Mouse (Mus musculus) spleen, embryonic (tissue): Measurements from ENCODE around the gene Osbpl3.
"Not testable (repeated sequence)": the region's sequence is repeated elsewhere in the genome, so short reads cannot be mapped to it uniquely, and the experiment has no call there.

Experiments
- CTCF ChIA-PET: fragments of 350-600 bp; sonication (Branson Sonifier 250); formaldehyde crosslinking; loops from one replicate; lab custom pipeline; 2022; lab: Charles Lee

Gene Osbpl3

DNA sequence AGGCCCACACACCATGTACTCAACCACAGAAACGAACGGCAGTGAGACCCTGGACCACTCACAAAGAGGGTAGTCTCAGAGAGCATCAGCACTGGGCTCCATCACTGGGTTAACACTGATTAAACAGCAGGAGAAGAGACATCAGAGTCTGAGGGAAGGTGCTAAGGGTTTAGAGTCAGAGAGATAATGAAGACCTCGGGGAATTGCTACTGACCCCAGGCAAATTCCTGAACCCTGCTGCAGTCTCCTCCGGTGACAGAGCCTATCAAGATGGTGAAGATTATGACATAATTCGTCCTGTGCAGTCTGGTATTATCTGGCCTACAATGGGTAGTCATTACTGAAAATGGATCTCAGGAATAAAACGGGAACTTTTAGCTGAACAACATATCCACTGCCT lies 2.4 kb downstream of the Osbpl3 start:
- CTCF ChIA-PET = no interaction called here

DNA sequence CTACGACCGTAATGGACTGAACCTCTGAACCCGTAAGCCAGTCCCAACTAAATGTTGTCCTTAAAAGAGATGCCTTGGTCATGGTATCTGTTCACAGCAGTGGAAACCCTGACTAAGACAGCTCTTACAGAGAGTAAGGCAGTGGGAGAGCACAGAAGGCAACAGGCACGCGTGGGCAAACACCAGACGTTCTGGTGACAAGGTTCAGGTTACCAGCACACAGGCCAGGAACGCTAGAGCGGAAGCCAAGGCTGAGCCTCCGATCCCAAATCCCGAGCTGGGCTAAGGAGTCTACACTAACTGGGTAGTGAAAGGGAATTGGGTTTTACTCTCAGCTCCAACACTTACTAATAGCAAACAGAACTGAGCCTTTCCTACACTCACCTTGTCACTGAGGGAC lies 3.8 kb downstream of the Osbpl3 start:
- CTCF ChIA-PET = no interaction called here

DNA sequence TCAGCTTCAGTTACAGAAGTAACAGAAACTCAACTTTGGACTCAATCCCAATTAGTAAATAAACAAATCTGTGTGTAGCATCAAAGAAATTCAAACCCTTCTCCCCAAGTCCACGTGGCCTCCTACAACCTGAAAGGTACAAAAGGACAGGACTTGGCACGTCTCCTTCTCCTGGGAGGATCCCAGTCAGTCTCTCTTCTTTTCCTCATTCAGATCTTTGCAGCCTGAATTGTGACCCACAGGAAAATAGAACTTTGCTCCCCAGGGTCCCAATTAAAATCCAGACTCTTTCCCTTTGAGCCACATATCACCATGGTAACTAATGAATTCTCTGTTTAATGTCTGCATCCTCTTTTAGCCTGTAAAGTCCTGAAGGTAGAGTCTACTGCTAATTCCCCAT lies 10.4 kb downstream of the Osbpl3 start:
- CTCF ChIA-PET = no interaction called here

DNA sequence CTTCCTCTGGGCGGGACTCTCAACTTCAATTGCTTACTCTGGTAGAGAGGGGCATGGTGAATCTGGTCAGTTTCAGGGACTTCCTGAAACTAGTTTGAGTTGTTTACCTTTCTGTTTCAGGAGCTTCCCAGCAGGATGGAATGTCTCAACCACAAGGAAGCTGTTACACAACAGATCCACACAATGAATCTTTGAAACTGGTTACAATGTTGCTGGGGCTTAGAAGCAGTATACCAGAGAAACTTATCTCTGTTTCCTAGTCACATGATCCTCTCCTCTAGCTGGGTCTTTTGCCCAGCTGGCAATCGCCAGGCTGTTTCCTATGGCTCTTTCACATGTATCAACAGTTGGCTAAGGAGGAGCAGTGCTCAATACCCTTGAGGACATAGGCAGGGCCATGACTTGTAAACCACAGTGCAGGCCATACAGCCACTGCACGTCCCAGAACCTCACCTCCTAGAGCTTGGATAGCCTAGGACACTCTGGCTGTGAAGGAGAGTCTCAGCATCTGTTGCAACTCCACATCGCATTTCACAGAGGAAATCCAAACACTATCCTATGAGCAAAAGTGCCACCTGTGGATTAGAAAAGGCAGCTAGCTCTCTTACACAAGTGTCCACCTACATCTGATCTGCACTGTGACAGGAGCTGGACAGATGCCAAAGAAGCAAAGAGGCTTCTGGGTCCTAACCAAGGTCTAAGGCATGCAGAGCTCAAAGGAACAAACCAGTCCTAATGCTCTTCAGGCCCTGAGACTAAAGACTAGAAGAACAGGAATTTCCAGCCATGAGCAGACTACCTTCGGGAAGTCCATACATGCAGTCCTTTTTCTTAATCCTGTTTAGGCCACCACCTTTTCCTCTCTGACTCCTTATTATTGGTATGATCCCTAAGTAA lies 14.8 kb downstream of the Osbpl3 start:
- CTCF ChIA-PET = no interaction called here

DNA sequence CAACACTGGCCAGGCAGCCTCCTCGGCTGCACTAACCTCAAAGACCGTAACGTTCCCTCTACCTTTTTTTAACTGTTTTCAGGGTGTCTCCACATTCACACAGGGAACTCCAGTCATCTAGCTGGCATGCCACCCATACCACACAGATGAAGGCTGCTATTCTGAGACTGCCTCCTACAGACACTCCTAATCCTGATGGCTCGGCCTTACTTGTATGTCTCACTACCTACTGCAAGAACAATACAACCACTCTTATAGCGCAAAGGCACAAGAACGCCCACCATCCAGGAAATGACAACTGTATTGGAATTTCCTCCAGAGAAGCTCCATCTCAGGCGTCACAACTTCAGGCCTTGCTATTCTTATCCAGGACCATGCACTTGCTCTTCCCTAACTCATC lies 15.8 kb downstream of the Osbpl3 start:
- CTCF ChIA-PET = no interaction called here

DNA sequence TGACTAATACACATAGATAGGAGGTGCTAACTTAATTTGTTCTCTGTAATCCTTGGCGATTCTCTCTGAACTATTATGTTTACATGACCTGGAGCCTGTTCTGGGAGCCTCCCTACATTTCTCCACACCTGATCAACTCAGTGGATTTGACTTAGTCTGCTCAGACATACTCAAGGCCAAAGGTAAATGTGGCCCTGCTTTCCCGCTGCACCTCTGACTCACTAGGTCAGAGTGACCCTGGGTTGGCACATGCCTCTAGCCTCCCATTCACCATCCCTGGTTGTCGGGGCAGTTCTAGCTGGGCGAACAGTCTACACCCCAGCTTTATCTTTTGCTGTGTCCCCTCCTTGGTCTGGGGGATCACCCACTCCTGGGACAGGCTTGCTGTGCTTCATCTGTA lies 17.1 kb downstream of the Osbpl3 start:
- CTCF ChIA-PET = not testable (repeated sequence)

DNA sequence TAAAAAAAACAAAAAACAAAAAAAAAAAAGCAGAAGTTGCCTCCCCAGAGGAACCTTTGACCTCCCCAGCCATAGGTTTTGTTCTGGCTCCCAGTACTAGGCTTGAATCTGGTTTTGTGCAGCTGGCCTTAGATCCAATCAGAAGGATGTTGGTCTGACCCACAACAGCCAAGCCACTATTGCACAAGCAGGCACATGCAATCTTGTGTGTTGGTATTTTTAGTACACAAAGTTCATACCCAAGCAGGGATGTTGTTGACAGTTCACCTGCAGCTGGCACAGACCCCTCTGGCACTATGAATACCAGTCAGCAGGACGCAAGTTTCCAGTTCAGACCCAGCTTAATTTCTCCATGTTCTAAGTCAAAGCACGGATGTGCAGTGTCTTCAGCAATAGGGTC lies 18.2 kb downstream of the Osbpl3 start:
- CTCF ChIA-PET = interaction anchor here (0.7 kb wide), 1 partner anchor 264 kb away, joined by 3 read pairs; no protein-coding TSS in a partner anchor

DNA sequence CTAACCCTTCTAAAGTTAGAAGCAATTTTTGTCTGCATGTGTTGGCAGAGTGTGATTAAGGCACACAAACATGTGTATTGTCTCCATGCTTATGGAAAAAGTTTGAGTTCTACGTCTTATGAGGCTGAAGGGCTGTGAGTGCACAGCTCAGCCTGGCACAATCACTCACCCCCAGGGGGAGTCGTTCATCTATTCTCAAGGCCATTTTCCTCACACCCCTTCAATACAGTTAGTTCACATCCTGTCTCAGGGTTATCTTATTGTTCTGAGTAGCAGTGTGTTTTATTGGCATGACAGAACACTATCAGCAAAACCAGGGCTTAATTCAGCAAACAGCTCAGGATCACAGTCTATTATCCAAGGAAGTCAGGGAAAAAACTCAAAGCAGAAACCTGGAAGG lies 19.3 kb downstream of the Osbpl3 start:
- CTCF ChIA-PET = no interaction called here

DNA sequence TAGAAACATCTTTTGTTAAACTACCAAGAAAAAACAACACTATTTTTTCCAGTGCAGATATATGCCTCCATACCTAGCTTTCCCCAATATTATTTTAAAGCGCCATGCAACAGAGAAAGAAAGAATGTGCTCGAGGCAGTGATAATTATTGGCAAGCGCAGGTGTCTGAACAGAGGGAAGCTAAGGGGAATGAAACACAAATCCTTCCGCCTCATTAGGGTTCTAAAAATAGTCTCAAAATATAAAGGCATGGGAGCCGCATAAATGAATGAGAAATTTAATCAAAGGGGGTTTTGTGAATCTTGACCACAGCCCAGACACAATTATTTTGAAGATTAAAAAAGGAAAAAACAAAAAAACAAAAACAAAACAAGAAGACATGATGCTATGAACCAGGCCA lies 23.5 kb downstream of the Osbpl3 start:
- CTCF ChIA-PET = no interaction called here

DNA sequence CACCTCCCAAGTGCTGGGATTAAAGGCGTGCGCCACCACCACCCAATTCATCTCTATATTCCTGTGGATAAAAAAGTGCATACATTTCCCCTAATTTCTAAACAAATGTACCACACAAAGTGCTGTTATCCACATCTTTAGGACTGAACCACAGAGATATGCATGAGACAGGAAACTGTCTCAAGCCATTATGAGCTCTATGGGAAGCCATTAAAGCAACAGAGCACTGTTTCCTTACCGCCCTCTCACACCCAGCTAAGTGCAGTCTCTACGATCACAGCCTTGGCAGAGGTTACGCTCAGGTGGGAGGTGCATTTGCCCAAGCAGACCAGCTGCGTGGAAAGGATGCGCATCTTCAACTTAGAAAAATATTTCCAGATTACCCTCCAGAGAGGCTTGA lies 26.7 kb downstream of the Osbpl3 start:
- CTCF ChIA-PET = no interaction called here

DNA sequence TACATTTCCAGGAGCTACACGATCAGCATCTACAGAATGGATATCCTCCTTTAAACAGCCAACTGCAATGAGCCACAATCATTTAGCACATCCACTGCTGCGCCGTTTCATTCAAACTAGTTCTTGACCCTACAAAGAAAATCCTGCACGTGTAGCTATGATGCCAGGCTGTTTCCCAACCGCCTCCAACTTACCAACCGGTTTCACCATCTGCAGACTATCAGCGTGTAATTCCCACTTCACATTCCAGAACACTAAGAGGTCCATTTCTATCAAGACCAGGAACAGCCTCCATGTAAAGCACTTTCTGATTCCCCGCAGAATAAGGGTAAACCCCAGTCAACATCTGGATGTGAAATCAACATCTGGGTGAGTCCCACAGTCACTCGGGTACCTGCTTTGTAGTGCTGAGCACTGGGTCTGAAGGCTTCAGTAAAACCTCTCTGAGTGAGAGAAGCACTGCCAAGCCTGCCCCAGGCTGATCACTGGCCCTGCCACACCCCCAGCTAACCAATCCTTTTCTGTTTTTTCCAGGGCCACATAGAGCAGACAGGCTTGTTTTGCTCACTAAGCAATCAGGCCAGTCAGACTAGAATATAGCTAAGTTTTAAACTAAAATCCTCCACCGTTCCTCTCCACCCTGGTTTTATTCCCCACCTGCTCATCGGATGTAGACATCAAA lies 28.8 kb downstream of the Osbpl3 start:
- CTCF ChIA-PET = no interaction called here

DNA sequence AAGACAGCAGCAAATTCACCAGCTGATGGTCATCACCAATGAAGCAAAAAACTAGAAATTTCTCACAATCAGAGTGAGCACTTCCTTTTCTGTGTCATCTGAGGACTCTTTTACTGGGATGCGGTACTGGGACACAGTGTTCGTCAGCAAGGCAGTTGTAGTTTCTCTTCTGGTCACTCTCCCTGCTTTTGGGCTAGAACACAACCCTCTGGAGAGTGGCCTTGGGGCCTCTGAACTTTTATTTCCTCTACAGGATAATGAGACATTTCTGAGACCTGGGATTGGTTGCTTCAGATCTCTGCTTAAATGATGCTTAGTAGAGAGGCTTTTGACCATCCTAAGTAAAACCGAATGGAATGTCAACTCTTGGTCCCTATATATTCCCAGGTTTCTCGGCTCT lies 29.4 kb downstream of the Osbpl3 start:
- CTCF ChIA-PET = no interaction called here

DNA sequence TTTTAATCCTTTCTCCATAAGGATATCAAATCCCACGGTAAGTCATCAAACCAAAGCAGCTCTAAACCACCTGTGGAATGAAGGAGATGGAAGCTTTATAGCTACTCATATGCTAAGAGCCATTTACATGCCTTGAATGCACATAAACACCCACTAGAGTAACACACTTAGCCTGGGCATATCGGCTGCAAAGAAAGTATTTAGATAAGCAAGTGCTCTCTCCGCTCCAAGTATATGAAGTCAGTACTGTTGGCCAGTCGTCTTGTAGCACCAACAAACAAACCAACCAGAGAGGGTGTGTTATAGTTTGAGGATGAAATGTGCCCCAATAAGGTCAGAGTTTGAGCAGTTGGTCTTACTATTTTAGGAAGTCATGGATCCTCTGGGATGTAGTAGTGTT lies 31.7 kb downstream of the Osbpl3 start:
- CTCF ChIA-PET = interaction anchor here (1.1 kb wide), 1 partner anchor 11 kb away, joined by 6 read pairs; no protein-coding TSS in a partner anchor

DNA sequence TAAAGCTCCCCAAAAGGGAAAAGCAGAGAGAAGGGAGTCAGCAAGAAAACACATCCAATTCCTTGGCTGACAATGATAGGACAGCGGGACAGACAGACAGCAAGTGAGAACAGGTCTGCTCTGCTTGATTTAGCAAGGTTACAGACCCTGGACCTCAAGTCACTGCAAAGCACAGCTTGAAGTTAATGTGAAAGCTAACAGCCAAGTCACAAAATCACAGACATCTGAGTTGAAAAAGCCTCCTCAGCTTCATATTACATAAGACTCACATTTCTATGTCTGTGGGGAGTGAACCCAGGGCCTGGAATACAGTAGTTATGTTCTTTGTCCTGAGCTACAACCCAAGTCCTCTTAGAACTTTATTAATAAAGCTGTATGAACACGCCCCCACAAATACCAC lies 35.6 kb downstream of the Osbpl3 start:
- CTCF ChIA-PET = no interaction called here

DNA sequence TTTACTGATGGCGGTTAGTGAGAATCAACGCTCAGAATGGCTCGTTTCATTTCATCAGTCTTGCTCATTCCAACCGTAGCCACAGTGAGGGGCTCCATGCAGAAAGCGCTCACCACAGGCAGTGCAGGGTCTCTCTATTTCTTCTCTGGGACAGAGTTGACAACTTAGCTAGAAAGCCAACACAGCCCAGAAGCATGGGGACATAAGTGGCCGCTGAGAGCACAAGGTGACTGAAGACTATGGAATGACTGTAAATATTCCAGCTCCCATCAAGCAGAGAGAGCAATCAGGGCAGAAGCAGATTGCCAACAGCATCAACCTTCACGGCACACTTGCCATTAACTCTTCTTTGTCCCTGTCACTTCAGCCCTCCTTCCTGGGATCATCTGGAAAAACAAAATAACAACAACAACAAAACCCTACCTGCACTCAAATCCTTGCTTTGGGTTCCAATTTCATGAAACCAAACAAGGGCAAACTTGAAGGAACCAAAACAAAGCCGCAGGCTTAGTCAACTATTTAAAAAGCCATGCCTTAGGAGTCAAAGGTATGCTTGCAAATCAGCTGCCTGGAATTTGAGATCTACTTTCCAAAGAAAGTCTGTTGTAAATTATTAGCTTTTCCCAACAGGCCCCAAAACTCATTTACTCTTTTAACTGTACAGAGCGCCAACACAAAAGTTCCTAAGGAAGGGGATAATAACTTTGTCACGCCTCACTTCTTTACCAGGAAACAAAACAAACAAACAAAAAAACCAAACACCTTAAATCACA lies 36.3 kb downstream of the Osbpl3 start:
- CTCF ChIA-PET = no interaction called here

DNA sequence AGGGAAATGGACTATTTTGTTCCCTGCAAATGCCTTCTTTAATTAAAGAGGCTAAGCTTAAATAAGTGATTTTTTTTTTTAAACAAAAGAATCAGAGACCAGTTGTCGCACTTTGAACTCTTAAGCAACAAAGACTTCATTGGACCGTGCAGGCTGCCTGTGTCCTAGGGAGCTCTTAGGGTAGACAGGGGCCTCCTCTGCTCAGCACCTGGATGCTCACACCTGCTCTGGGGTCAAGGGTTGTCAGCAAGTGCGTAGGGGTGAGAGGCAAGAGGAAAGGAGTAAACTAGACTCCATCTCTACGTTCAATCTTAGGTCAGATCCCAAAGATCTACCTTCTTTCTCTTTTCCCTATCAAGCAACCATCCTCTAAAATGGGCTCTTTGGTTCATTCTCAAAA lies 37.0 kb downstream of the Osbpl3 start:
- CTCF ChIA-PET = no interaction called here

DNA sequence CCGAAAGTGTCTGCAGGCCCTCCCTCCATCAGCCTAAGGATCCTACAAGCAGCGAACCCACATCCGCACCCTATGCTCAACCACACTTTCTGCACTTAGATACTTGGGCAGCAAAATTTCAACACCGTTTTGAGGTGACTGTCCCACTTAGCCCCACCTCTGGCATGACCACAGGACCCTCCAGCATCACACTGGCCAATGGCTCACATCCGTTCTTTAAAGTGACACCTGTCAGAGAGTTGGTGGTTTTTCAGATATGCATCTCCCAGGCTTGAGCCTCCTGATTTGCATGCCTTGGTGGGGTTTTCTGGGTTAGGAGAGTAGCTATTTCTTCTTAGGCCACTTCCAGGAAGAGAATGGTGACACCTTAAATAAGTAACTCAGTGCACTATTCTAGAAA lies 39.1 kb downstream of the Osbpl3 start:
- CTCF ChIA-PET = no interaction called here

DNA sequence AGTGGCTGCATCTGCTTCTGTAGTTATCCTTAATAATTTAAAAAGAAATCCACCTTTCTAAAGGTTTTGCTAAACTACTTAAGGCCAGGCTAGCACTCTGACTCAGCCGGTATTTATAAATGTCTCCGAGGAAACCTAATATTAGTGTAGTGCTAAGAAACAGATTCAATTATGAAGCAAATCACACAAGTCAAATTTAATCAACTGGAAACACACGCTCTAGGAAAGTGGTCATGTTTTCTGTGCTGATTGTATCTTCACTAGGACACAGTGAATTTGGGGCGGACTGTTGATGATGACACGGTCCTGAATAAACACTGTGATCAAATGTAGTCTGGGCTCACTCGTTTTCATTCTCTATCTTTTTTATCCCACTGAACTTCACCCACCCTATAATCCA lies 40.6 kb downstream of the Osbpl3 start:
- CTCF ChIA-PET = no interaction called here

DNA sequence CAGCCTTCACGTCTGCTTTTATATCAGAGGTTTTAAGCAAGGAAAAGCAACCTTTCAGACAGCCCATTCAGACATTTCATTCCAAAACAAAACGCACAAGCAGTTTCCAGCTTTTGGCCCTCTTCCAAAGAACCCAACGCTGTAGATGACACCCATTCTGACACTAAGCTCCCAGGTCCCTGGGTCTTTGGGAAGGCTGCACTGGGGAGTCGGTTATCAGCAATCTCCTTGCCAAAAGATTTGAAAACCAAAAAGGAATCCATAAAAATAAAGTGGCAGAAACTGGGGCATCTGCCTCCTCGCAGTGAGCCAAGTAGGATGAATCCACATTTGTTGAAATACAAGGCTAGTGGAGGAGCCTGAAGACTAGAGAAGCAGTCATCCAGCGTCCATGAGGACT lies 41.5 kb downstream of the Osbpl3 start:
- CTCF ChIA-PET = no interaction called here

DNA sequence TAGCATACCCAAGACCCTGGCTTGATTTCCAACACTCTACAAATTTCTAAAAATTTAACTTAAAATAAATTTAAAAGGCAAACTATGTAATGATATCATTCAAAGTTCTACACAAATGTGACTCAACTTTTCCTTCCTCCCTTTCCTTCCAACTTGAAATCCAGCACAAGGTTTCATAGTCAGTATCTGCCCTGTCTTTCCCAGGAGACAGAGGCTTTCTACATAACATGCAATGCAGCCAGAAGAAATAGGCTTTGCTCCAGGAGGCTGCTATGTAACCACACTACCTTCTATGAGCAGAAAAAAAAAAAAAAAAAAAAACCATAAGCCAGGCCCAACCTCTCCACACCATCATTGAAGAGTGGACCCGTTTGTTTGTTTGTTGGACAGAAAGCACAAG lies 42.6 kb downstream of the Osbpl3 start:
- CTCF ChIA-PET = no interaction called here

DNA sequence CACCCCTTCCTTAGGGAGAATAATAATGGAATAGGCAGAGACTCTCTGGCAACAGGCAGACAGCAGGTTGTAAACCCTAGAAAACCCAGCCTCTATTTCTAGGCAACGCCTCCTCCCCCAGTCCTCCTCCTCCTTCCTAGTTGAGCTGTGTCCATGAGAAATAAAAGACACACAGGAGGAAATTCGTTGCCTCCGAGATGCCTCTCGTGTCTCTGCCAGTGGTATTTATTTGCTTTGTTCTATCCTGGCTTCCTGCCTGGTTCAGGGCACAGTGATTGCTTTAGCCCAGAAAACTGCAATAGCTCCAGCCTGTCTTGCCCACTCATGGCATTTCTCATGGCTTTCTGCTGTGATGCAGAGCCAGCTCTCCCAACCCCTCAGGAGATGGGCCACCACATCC lies 43.8 kb downstream of the Osbpl3 start:
- CTCF ChIA-PET = no interaction called here

DNA sequence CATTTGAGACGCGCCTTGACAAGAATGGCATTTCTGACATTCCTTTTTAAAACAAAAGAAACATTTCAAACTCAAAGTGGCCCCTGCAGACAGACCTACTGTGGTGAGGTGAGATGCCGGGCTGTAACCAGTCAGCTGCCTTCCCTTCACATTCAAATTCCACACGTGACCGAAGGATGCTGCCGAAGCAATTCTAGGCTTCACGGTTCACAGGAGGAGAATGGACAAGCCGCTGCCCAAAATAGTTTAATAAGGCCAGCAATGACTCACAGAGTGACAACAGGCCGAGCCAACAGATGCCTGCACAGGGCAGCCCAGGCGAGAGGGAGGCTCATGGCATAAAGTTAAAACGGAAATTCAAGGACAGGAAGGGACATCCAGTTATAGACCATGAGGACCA lies 51.3 kb downstream of the Osbpl3 start:
- CTCF ChIA-PET = interaction anchor here (0.7 kb wide), 1 partner anchor 15 kb away, joined by 3 read pairs; no protein-coding TSS in a partner anchor
